Mouse (Mus musculus) stomach, postnatal 0 days (tissue): ENCODE data around the gene 9430015G10Rik. TPM values are rescaled to one million over a fixed set of nuclear protein-coding genes. Genes with fewer than 3 reads are reported as not detected.

Experiments
- ATAC-seq: fragments of 200-750 bp; cut with Nextera tagmentation; 2 replicates; pipeline ENCODE4 v1.8.0; 2017; ENCODE audit not compliant: low FRiP score, low TSS enrichment
- DNase-seq: peaks from one replicate; pipeline ENCODE4 v3.0.0-alpha.2; 2016; ENCODE audit warnings: low spot score
- H3K27ac ChIP-seq: fragments of 300-500 bp; sonication (generic); replicated peaks from 2 replicates; pipeline ENCODE4 v1.5.1; 2014; ENCODE audit warnings: mild to moderate bottlenecking, control low read depth
- H3K27me3 ChIP-seq: fragments of 300-500 bp; sonication (generic); 2 replicates; pipeline ENCODE4 v1.6.1; 2014; ENCODE audit warnings: low read length; ENCODE audit not compliant: control insufficient read depth, insufficient read depth
- H3K36me3 ChIP-seq: fragments of 300-500 bp; sonication (generic); 2 replicates; pipeline ENCODE4 v1.6.1; 2014; ENCODE audit warnings: low read length, mixed read lengths; ENCODE audit not compliant: control insufficient read depth, insufficient read depth
- H3K4me1 ChIP-seq: fragments of 300-500 bp; sonication (generic); replicated peaks from 2 replicates; pipeline ENCODE4 v1.6.1; 2014; ENCODE audit warnings: antibody characterized with exemption; ENCODE audit not compliant: control insufficient read depth, insufficient read depth
- H3K4me2 ChIP-seq: fragments of 300-500 bp; sonication (generic); replicated peaks from 2 replicates; pipeline ENCODE4 v1.6.1; 2014; ENCODE audit warnings: low read depth, mild to moderate bottlenecking, control low read depth, moderate library complexity
- H3K4me3 ChIP-seq: fragments of 300-500 bp; sonication (generic); 2 replicates; pipeline ENCODE4 v1.5.1; 2014; ENCODE audit warnings: low read depth, low read length, control low read depth
- H3K9ac ChIP-seq: fragments of 300-500 bp; sonication (generic); 2 replicates; pipeline ENCODE4 v1.6.1; 2014; ENCODE audit warnings: mild to moderate bottlenecking, low read length, control low read depth, mixed read lengths
- H3K9me3 ChIP-seq: fragments of 300-500 bp; sonication (generic); 2 replicates; pipeline ENCODE4 v1.6.1; 2016; ENCODE audit warnings: low read length; ENCODE audit not compliant: control insufficient read depth
- CTCF ChIP-seq: IDR thresholded peaks from 2 replicates; pipeline ENCODE4 v1.5.1; 2016; ENCODE audit warnings: antibody characterized with exemption, low read depth, mild to moderate bottlenecking, moderate library complexity
- EP300 ChIP-seq: optimal IDR thresholded peaks from 2 replicates; pipeline ENCODE3; 2016; ENCODE audit warnings: antibody characterized with exemption
- WGBS: fragments of 180-500 bp; shearing (Covaris S2); extraction: QIAGEN DNeasy Blood & Tissue Kit; methylation state at CpG from one replicate; pipeline ENCODE4 v1.1.7; 2014; 5-methylcytosine and 5-hydroxymethylcytosine counted together
- polyA plus RNA-seq: library from polyadenylated mRNA; unstranded; fragments of >200 nt; fragmentation: Nextera tagmentation; extraction: Ambion mirVana; gene quantifications from 2 replicates; pipeline ENCODE4 v1.2.1, GENCODE M21; 2015

9430015G10Rik gene
- polyA plus RNA-seq, 1 experiment from 2014 or later = 5.4 TPM

DNA sequence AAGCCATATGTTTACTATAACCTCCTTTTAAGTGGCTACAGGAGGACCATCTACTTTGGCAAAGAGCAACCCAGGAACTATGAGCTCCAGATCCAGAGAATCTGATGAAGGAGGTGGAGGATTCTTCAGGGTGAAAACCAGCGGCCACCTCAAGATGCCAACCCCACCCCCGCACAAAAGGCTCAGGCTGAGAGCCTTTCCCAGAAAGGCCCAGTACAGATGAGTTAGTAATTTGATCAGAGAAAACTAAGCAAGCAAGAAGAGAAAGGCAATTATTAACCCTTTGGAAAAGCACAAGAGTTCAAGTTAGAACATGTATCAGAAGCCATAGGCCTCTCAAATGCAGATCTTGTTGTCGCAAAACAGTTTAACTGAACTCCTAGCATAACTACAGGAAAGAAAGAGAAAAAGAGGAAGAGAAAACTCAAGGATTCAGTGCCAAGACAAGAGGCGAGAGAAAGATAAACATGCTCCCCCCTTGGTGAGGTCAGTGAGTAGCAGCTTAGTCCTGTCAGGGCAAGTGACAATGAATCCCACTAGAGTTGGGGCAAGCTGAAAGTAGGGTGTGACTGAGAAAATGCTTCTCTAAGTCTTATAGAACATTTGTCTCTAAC, 27.1 kb upstream of the 9430015G10Rik start:
- Histone ChIP-seq H3K4me3 (no peak overlapping the region), H3K36me3 (no peaks in the 10 kb centered on the region), H3K27me3 (no peaks in the 10 kb centered on the region), H3K4me2 (no peak overlapping the region; the same call in 1 of the 2 replicates), H3K27ac (peak overlapping the region; percentile 81), H3K9ac (no peak overlapping the region), H3K4me1 (no peaks in the 10 kb centered on the region), H3K9me3 (no peaks in the 10 kb centered on the region)
- DNase-seq (no peak), ATAC-seq (no peak)
- no peak for TF ChIP-seq EP300
- no peak for TF ChIP-seq CTCF
- WGBS = 50% methylated on average over 4 of the region's 4 CpGs

DNA sequence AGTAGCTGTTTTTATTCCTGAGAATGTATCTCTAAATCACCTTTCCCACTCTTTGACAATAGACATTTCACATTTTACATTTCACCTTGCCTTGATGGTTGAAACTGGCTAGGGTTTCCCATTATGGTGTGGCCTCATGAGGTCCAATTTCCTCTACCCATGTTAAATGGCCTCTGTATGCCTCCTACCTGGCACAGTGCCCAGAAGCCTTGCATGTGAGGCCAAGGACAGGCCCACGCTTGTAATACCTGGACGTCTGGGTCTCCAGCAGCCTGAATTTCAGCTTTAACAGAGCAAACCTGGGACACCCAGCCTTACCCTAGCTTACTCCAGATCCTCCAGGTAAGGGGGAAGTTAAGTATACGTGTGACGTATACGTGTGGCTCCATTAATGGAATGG, 26.4 kb upstream of the 9430015G10Rik start:
- ATAC-seq = peak; percentile 58
- H3K27ac ChIP-seq = peak overlapping the region; percentile 81
- no peaks in the 10 kb centered on the region for H3K9me3 ChIP-seq
- no peak for TF ChIP-seq EP300
- TF ChIP-seq CTCF = no peak
- H3K9ac ChIP-seq = 0 out of 2 replicates have a peak overlapping the region, but pooled peaks have one; percentile 4
- peak overlapping the region; percentile 20; the same call in 1 of the 2 replicates for H3K4me2 ChIP-seq
- WGBS = 41% methylated on average over 5 of the region's 5 CpGs
- no peaks in the 10 kb centered on the region for H3K4me1 ChIP-seq
- peak; percentile 85 for DNase-seq
- H3K36me3 ChIP-seq = no peaks in the 10 kb centered on the region
- no peak overlapping the region for H3K4me3 ChIP-seq
- H3K27me3 ChIP-seq = no peaks in the 10 kb centered on the region

DNA sequence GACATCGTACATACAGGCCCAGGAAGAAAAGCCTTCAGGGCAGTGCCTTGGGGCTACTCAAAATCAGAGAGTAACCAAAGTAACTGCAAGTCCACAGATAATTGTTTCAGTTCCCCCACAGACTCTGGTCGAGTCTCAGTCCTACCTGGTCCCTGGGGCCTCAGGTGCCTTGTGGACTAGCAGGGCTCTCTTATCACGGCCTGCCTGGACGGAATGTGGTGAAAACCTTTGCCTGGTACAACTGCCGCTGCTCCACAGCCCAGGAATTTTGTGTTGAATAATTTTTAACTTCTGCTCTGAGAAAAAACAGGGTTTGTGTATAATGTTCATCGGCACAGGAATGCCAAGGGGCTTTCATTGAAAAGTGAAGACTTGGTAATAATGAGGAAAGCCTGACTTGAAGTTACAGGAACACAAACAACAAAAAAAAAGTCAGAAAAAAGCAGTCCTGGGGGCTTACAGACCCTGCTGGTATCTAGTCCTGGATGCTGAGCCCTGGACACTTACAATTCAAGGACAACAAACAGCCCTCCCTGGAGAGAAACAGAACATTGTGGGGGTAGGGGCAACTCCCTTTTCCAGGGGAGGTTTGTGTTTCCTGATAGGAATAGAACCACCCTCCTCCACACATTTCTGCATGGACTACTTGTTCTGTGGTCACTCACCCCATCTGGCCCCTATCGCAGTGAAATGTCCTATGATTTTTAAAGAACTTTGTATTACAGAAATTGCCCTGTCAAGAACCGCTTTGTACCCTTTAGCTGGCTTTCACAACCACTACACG, 25.5 kb upstream of the 9430015G10Rik start:
- H3K4me1 ChIP-seq = no peaks in the 10 kb centered on the region
- ATAC-seq (no peak), DNase-seq (peak; percentile 55)
- no peak for TF ChIP-seq EP300
- TF ChIP-seq CTCF = no peak
- no peaks in the 10 kb centered on the region for H3K9me3 ChIP-seq
- no peak overlapping the region for H3K4me3 ChIP-seq
- 53% methylated on average over 9 of the region's 9 CpGs for WGBS
- 0 out of 2 replicates have a peak overlapping the region, but pooled peaks have one; percentile 4 for H3K9ac ChIP-seq
- no peaks in the 10 kb centered on the region for H3K27me3 ChIP-seq
- H3K27ac ChIP-seq = peak overlapping the region; percentile 81
- H3K36me3 ChIP-seq = no peaks in the 10 kb centered on the region
- H3K4me2 ChIP-seq = no peak overlapping the region

DNA sequence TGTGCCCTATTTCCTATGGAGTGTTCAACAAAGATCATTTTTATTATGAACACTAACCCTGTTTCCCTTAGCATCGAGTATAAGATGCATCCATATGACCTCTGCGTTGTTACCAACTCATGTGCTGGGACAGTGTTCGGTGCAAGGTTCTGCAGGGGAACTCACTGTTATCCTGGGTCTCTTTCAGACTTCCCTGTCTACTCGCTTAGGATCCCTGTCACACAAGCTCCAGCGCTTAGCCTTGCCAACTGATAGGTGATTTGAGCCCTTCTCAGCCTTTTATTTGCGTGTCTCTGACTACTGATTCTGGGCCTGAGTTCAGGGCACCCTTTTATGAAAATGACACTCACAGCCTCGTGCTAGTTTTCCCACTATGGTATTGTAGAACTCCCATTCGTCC, 24.5 kb upstream of the 9430015G10Rik start:
- H3K9me3 ChIP-seq = no peaks in the 10 kb centered on the region
- no peak overlapping the region for H3K4me2 ChIP-seq
- ATAC-seq (no peak), DNase-seq (no peak)
- no peaks in the 10 kb centered on the region for H3K36me3 ChIP-seq
- no peaks in the 10 kb centered on the region for H3K27me3 ChIP-seq
- H3K27ac ChIP-seq = 0 out of 2 replicates have a peak overlapping the region, but pooled peaks have one; percentile 6
- WGBS = 81% methylated on average over 8 of the region's 8 CpGs
- no peak overlapping the region for H3K9ac ChIP-seq
- TF ChIP-seq EP300 (no peak), CTCF (no peak)
- H3K4me1 ChIP-seq = no peaks in the 10 kb centered on the region
- no peak overlapping the region for H3K4me3 ChIP-seq

DNA sequence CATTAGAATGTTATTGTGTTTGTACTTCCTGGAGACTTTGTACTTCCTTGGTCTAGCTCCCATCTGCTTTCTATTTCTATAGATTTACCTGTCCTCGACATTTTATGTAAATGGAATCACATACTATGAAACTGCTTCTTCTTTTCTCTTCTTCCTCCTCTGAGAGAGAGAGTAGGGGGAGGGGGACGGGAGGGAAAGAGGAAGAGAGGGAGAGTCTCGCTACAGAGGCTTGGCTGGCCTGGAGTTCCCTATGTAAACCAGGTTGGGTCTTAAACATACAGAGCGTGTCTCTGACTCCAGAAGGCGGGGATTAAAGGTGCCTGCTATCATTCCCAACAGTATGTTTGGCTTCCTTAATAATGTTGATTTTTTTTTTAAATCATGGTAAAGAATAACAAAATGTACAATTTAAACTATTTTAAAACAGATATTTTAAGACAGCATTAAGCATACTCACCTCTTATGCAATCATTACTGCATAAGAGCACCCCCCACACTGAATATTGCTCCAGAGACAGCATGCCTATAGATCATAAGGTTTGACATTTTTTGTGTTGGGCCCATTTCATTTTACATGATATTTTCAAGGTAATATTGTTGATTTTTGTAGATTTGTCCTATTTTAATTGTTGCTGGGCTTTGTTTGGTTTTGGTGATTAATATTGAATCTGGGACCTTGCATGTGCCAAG, 22.2 kb upstream of the 9430015G10Rik start:
- TF ChIP-seq EP300 (no peak), CTCF (no peak)
- Histone ChIP-seq H3K9ac (no peak overlapping the region), H3K4me2 (no peak overlapping the region), H3K9me3 (no peaks in the 10 kb centered on the region), H3K36me3 (no peaks in the 10 kb centered on the region), H3K4me3 (no peak overlapping the region), H3K4me1 (no peaks in the 10 kb centered on the region), H3K27me3 (no peaks in the 10 kb centered on the region), H3K27ac (peak overlapping the region; percentile 63)
- 7% methylated on average over 5 of the region's 5 CpGs for WGBS
- ATAC-seq (no peak), DNase-seq (no peak)
